Comparison of ENCODE assay signal across 12 mouse cellular contexts in the genomic region with DNA sequence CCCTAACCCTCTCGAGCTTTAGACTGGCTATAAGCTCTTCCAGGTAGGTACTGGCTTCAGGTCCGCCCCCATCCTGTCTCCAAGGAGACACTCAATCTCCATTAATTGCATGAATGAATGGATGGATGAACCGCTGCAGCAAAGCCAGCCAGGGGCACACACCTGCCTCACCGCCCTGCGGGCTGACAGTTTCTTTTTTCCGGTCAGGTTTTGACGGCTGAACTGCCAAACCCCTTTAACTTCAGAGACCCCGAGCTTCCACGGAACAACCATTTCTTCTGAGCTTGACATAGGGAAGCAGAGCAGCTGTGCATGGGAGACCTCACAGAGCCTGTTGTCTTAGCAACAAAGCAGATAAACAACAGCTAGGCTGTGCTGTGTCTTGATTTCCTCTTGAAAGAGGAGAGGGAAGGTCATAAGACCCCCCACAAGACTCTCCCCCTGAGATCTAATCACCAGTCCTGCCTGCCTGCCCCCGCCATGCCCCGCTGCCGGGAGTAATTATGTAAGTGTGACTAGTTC. TPM values are rescaled to one million over a fixed set of nuclear protein-coding genes. Genes with fewer than 3 reads are reported as not detected.
DNase-seq lines count a peak whose midpoint lies in the region; ATAC-seq lines count a peak whose summit lies in the region.
"Had no signal": no experiment of that assay in that cellular context is flagged by ENCODE, and none has a peak within 500 bp of the region (broad histone marks: within the 10 kb centered on the region; RNA-seq: fewer than 3 reads in every experiment).

No protein-coding gene starts in this region.

- no peaks in the 10 kb centered on the region for H3K27me3 ChIP-seq in kidney, embryonic 16.5 days (ENCODE audit: insufficient read depth, low read length)
- no peaks in the 10 kb centered on the region for H3K27me3 ChIP-seq in embryonic facial prominence, embryonic 11.5 days (ENCODE audit: control insufficient read depth, insufficient read depth, low read length)
- H3K27me3 ChIP-seq in hindbrain, embryonic 14.5 days (ENCODE audit: control insufficient read depth, insufficient read depth, low read length) = no peaks in the 10 kb centered on the region
- H3K27me3 ChIP-seq: heart, embryonic 13.5 days had no signal

- no peaks in the 10 kb centered on the region for H3K9me3 ChIP-seq in kidney, embryonic 16.5 days (ENCODE audit: low read length)
- no peaks in the 10 kb centered on the region for H3K9me3 ChIP-seq in embryonic facial prominence, embryonic 11.5 days (replicated peaks; ENCODE audit: control insufficient read depth, low read length)
- H3K9me3 ChIP-seq in hindbrain, embryonic 14.5 days (ENCODE audit: control insufficient read depth, low read length) = no peaks in the 10 kb centered on the region
- H3K9me3 ChIP-seq: heart, embryonic 13.5 days had no signal

- no peak overlapping the region for H3K4me3 ChIP-seq in kidney, embryonic 16.5 days (ENCODE audit: low read length)
- H3K4me3 ChIP-seq in embryonic facial prominence, embryonic 11.5 days (ENCODE audit: low read depth, low read length) = no peak overlapping the region
- no peak overlapping the region for H3K4me3 ChIP-seq in hindbrain, embryonic 14.5 days (replicated peaks; ENCODE audit: low read length)
- H3K4me3 ChIP-seq: heart, embryonic 13.5 days had no signal

- H3K9ac ChIP-seq in kidney, embryonic 16.5 days (replicated peaks; ENCODE audit: low read length) = no peak overlapping the region
- no peak overlapping the region for H3K9ac ChIP-seq in embryonic facial prominence, embryonic 11.5 days (replicated peaks; ENCODE audit: low read length)
- no peak overlapping the region for H3K9ac ChIP-seq in hindbrain, embryonic 14.5 days
- H3K9ac ChIP-seq: heart, embryonic 13.5 days had no signal

- DNase-seq in kidney, adult 11 months = no peak
- DNase-seq in embryonic facial prominence, embryonic 11.5 days (ENCODE audit: low spot score) = peak; percentile 66
- peak; percentile 49 for DNase-seq in hindbrain, embryonic 14.5 days (ENCODE audit: low spot score)
- peak; percentile 33 for DNase-seq in neural tube, embryonic 10.5 days (ENCODE audit: extremely low spot score, low spot score)
- no peak for DNase-seq in cerebellum, postnatal 14 days
- no peak for DNase-seq in natural killer cell, adult 2 months (ENCODE audit: low spot score in 2 of 2)
- DNase-seq in adrenal gland, adult 8-10 months = no peak
- DNase-seq: cerebellum, adult 9-10 months; lung, postnatal 4 days; thymus, postnatal 14 days had no signal

- ATAC-seq in kidney, embryonic 16.5 days (ENCODE audit: low FRiP score, low TSS enrichment) = peak; percentile 63
- 0 out of 2 replicates have a peak, but pooled peaks have one; percentile 32 for ATAC-seq in embryonic facial prominence, embryonic 11.5 days (replicated peaks; ENCODE audit: insufficient number of reproducible peaks, low FRiP score, low TSS enrichment, low read depth)
- ATAC-seq in hindbrain, embryonic 14.5 days (ENCODE audit: low FRiP score) = peak; percentile 73

- no peak overlapping the region for H3K27ac ChIP-seq in kidney, embryonic 16.5 days (ENCODE audit: low read length)
- peak overlapping the region; percentile 23; the same call in 1 of the 2 replicates for H3K27ac ChIP-seq in embryonic facial prominence, embryonic 11.5 days (replicated peaks; ENCODE audit: low read depth, low read length)
- 0 out of 2 replicates have a peak overlapping the region, but pooled peaks have one; percentile 3 for H3K27ac ChIP-seq in hindbrain, embryonic 14.5 days
- H3K27ac ChIP-seq: heart, embryonic 13.5 days had no signal

- 19% methylated on average over 12 of the region's 12 CpGs for WGBS in kidney, embryonic 16.5 days
- 22% methylated on average over 12 of the region's 12 CpGs for WGBS in embryonic facial prominence, embryonic 11.5 days
- WGBS in hindbrain, embryonic 14.5 days = 18% methylated on average over 12 of the region's 12 CpGs

- no peaks in the 10 kb centered on the region for H3K36me3 ChIP-seq in kidney, embryonic 16.5 days (ENCODE audit: insufficient read depth, low read length)
- H3K36me3 ChIP-seq in embryonic facial prominence, embryonic 11.5 days (replicated peaks; ENCODE audit: control insufficient read depth, insufficient read depth, low read depth, low read length) = no peaks in the 10 kb centered on the region
- H3K36me3 ChIP-seq in hindbrain, embryonic 14.5 days (replicated peaks; ENCODE audit: control insufficient read depth, insufficient read depth) = no peaks in the 10 kb centered on the region
- H3K36me3 ChIP-seq: heart, embryonic 13.5 days had no signal

- peak overlapping the region; percentile 35 for H3K4me2 ChIP-seq in kidney, embryonic 16.5 days (replicated peaks; ENCODE audit: low read depth, low read length)
- no peak overlapping the region for H3K4me2 ChIP-seq in embryonic facial prominence, embryonic 11.5 days (ENCODE audit: low read depth, low read length)
- peak overlapping the region; percentile 20; the same call in 1 of the 2 replicates for H3K4me2 ChIP-seq in hindbrain, embryonic 14.5 days (replicated peaks)
- H3K4me2 ChIP-seq: heart, embryonic 13.5 days had no signal

- peaks cover 40% of the 10 kb centered on the region for H3K4me1 ChIP-seq in kidney, embryonic 16.5 days (ENCODE audit: insufficient read depth, low read length)
- H3K4me1 ChIP-seq in embryonic facial prominence, embryonic 11.5 days (ENCODE audit: control insufficient read depth, insufficient read depth, low read length) = peaks cover 5% of the 10 kb centered on the region; the same call in 1 of the 2 replicates
- H3K4me1 ChIP-seq in hindbrain, embryonic 14.5 days (replicated peaks; ENCODE audit: control insufficient read depth, insufficient read depth, low read length) = peaks cover 20% of the 10 kb centered on the region

RNA-seq across cellular contexts. Expression of a gene that starts 22.1 kb away (rescaled TPM):
- 11.1 and 11.6 TPM in 2 replicates for polyA plus RNA-seq in kidney, embryonic 16.5 days (2015; fragmentation: Nextera tagmentation; extraction: Ambion mirVana)
- polyA plus RNA-seq in embryonic facial prominence, embryonic 11.5 days (2014; fragmentation: Nextera tagmentation; extraction: Ambion mirVana) = 0.38 and 0.45 TPM in 2 replicates
- not detected in 2 replicates for polyA plus RNA-seq in hindbrain, embryonic 14.5 days (2014; fragmentation: Nextera tagmentation; extraction: Ambion mirVana)
- total RNA-seq in adrenal gland, adult 8-10 months (2022) = under 1 TPM in 3 of 4 experiments, not detected in 1; 0.10 to 0.17 (median 0.15) TPM

Comparison
In these comparisons a context has a peak if more than half of its experiments do, and no peak if none do; other contexts are left out.
1. DNase-seq: peak in embryonic facial prominence, embryonic 11.5 days (single experiment), hindbrain, embryonic 14.5 days (single experiment) and neural tube, embryonic 10.5 days (single experiment); none in kidney, adult 11 months (single experiment), cerebellum, postnatal 14 days (0 of 2), natural killer cell, adult 2 months (0 of 2) and adrenal gland, adult 8-10 months (single experiment).
2. Peak in every context shown above with its lines, with median percentiles within 50 percentile points of each other: ATAC-seq.